Mouse (Mus musculus) macrophage (primary cell): ENCODE measurements at regions not wholly inside any gene's neighbourhood (a gene's known extent, or its start where the extent isn't known, plus 50 kb on each side); places are given as distances from the start of the nearest gene placed in this dataset.
A peak's percentile ranks its signal among the peaks of the same experiment; 100 is the strongest.

Source experiments
- H3K27ac ChIP-seq: fragments of 350-480 bp; formaldehyde crosslinking; 2 replicates; pipeline ENCODE4 v1.9.0; 2021
- H3K36me3 ChIP-seq: fragments of 350-480 bp; formaldehyde crosslinking; 2 replicates; pipeline ENCODE4 v1.9.0; 2021; ENCODE audit errors: inconsistent target
- H3K4me3 ChIP-seq: fragments of 350-480 bp; formaldehyde crosslinking; 2 replicates; pipeline ENCODE4 v1.9.0; 2021; ENCODE audit errors: inconsistent target
- H3K79me2 ChIP-seq: fragments of 350-480 bp; formaldehyde crosslinking; 2 replicates; pipeline ENCODE4 v1.9.0; 2021; ENCODE audit errors: inconsistent target
- WGBS: methylation state at CpG from one replicate; pipeline ENCODE4 v1.1.7; 2026; ENCODE audit warnings: inconsistent platforms; ENCODE audit not compliant: missing documents; 5-methylcytosine and 5-hydroxymethylcytosine counted together

- H3K79me2 ChIP-seq: no peaks in the 10 kb centered on the region
- H3K27ac ChIP-seq: no peak overlapping the region
- H3K36me3 ChIP-seq: no peaks in the 10 kb centered on the region
- no peak overlapping the region for H3K4me3 ChIP-seq
Observed at GRCm38 (mm10) chr16:7647275-7647926, 777.5 kb downstream of the Tmem114 start.

- Histone ChIP-seq H3K79me2 (no peaks in the 10 kb centered on the region), H3K27ac (no peak overlapping the region), H3K36me3 (no peaks in the 10 kb centered on the region), H3K4me3 (no peak overlapping the region)
Observed at GRCm38 (mm10) chr16:7644363-7644762, 780.6 kb downstream of the Tmem114 start.

- WGBS: 91% methylated on average over 14 of the region's 15 CpGs
- Histone ChIP-seq H3K36me3 (no peaks in the 10 kb centered on the region), H3K27ac (no peak overlapping the region), H3K4me3 (no peak overlapping the region), H3K79me2 (no peaks in the 10 kb centered on the region)
Observed at GRCm38 (mm10) chr16:7638955-7639755, 785.8 kb downstream of the Tmem114 start.

GRCm38 (mm10) chr16:7637993-7638392 is 786.9 kb downstream of the Tmem114 start:
- Histone ChIP-seq H3K36me3 (no peaks in the 10 kb centered on the region), H3K79me2 (no peaks in the 10 kb centered on the region), H3K4me3 (no peak overlapping the region), H3K27ac (no peak overlapping the region)

- Histone ChIP-seq H3K27ac (no peak overlapping the region), H3K79me2 (no peaks in the 10 kb centered on the region), H3K36me3 (no peaks in the 10 kb centered on the region), H3K4me3 (no peak overlapping the region)
- WGBS: 82% methylated on average over 5 of the region's 5 CpGs
Observed at GRCm38 (mm10) chr16:7637121-7637700, 787.7 kb downstream of the Tmem114 start.

GRCm38 (mm10) chr16:7636326-7636725 is 788.6 kb downstream of the Tmem114 start:
- Histone ChIP-seq H3K36me3 (no peaks in the 10 kb centered on the region), H3K79me2 (no peaks in the 10 kb centered on the region), H3K4me3 (no peak overlapping the region), H3K27ac (no peak overlapping the region)
- whole genome bisulfite sequencing: 68% methylated on average over 5 of the region's 5 CpGs

- Histone ChIP-seq H3K27ac (no peak overlapping the region), H3K79me2 (no peaks in the 10 kb centered on the region), H3K36me3 (no peaks in the 10 kb centered on the region), H3K4me3 (no peak overlapping the region)
- 40% methylated on average over 5 of the region's 5 CpGs for WGBS
Observed at GRCm38 (mm10) chr16:7632474-7632873, 792.5 kb downstream of the Tmem114 start.

- Histone ChIP-seq H3K4me3 (no peak overlapping the region), H3K79me2 (no peaks in the 10 kb centered on the region), H3K36me3 (no peaks in the 10 kb centered on the region), H3K27ac (no peak overlapping the region)
- 88% methylated on average over 8 of the region's 8 CpGs for WGBS
Observed at GRCm38 (mm10) chr16:7628351-7628750, 796.6 kb downstream of the Tmem114 start.

- H3K27ac ChIP-seq: no peak overlapping the region
- H3K79me2 ChIP-seq: no peaks in the 10 kb centered on the region
- no peaks in the 10 kb centered on the region for H3K36me3 ChIP-seq
- 60% methylated on average over 2 of the region's 2 CpGs for WGBS
- H3K4me3 ChIP-seq: no peak overlapping the region
Observed at GRCm38 (mm10) chr16:7606602-7607001, 818.3 kb downstream of the Tmem114 start.

- Histone ChIP-seq H3K36me3 (no peaks in the 10 kb centered on the region), H3K27ac (no peak overlapping the region), H3K79me2 (no peaks in the 10 kb centered on the region), H3K4me3 (no peak overlapping the region)
- WGBS: 21% methylated on average over 1 of the region's 1 CpGs
Observed at GRCm38 (mm10) chr16:7602428-7602827, 822.5 kb downstream of the Tmem114 start.

GRCm38 (mm10) chr16:7574879-7575278 is 850.1 kb downstream of the Tmem114 start:
- WGBS: 90% methylated on average over 3 of the region's 3 CpGs
- no peak overlapping the region for H3K27ac ChIP-seq
- no peak overlapping the region for H3K4me3 ChIP-seq
- no peaks in the 10 kb centered on the region for H3K79me2 ChIP-seq
- no peaks in the 10 kb centered on the region for H3K36me3 ChIP-seq

GRCm38 (mm10) chr16:7560841-7561240 is 864.1 kb downstream of the Tmem114 start:
- Histone ChIP-seq H3K4me3 (no peak overlapping the region), H3K27ac (no peak overlapping the region), H3K36me3 (no peaks in the 10 kb centered on the region), H3K79me2 (no peaks in the 10 kb centered on the region)
- WGBS: 81% methylated on average over 2 of the region's 2 CpGs

- Histone ChIP-seq H3K36me3 (no peaks in the 10 kb centered on the region), H3K27ac (peak overlapping the region; percentile 45), H3K4me3 (no peak overlapping the region), H3K79me2 (no peaks in the 10 kb centered on the region)
- WGBS: no CpG with 5 or more reads among the region's 1 CpGs
Observed at GRCm38 (mm10) chr16:7559177-7559576, 865.8 kb downstream of the Tmem114 start.

GRCm38 (mm10) chr16:7558637-7559036 is 866.3 kb downstream of the Tmem114 start:
- Histone ChIP-seq H3K27ac (peak overlapping the region; percentile 32), H3K79me2 (no peaks in the 10 kb centered on the region), H3K36me3 (no peaks in the 10 kb centered on the region), H3K4me3 (no peak overlapping the region)
- WGBS: 75% methylated on average over 1 of the region's 1 CpGs

- Histone ChIP-seq H3K27ac (peak overlapping the region; percentile 17; the same call in 1 of the 2 replicates), H3K79me2 (no peaks in the 10 kb centered on the region), H3K36me3 (no peaks in the 10 kb centered on the region), H3K4me3 (no peak overlapping the region)
- WGBS: 71% methylated on average over 6 of the region's 9 CpGs
Observed at GRCm38 (mm10) chr16:7555911-7556310, 869.0 kb downstream of the Tmem114 start.
